Mouse (Mus musculus): ENCODE data around the gene Bend4. TPM values are rescaled to one million over a fixed set of nuclear protein-coding genes. Genes with fewer than 3 reads are reported as not detected.

Bend4 gene
- total RNA-seq, 2 experiments from 2014 or later: 4.6 TPM

Other genes with a start within 250 kb of the Bend4 start
- gene Tmem33, start 167.7 kb downstream of the Bend4 start, total RNA-seq (2021): 10 to 100 TPM; 74.6 to 83.9 TPM
- 100 to 1,000 TPM; 101 to 115 TPM for gene Slc30a9, start 121.4 kb downstream of the Bend4 start, total RNA-seq (2021)
- 10 to 100 TPM in 1 of 2 experiments, 1 to 10 TPM in 1; 3.5 to 13.1 TPM for gene Shisa3, start 179.6 kb upstream of the Bend4 start, total RNA-seq (2021)